Mouse (Mus musculus) embryonic fibroblast, embryonic 13.5 days (primary cell): ENCODE results near the gene Sfta2.

ENCODE experiments used
- CTCF ChIP-seq: IDR thresholded peaks from 2 replicates; pipeline ENCODE4 v1.5.1; 2011; ENCODE audit warnings: mild to moderate bottlenecking, control low read depth, low read length, moderate library complexity, borderline replicate concordance; ENCODE audit not compliant: insufficient read depth
- POLR2A ChIP-seq: IDR thresholded peaks from 2 replicates; pipeline ENCODE4 v1.6.1; 2011; ENCODE audit warnings: low read depth, mild to moderate bottlenecking, control low read depth, low read length, moderate library complexity

GRCm38 (mm10) chr17:35554761-35555397 is 46.5 kb upstream of the Sfta2 start:
- TF ChIP-seq CTCF = no peak
- no peak for TF ChIP-seq POLR2A
